Mouse (Mus musculus) CH12.LX (cell line): ENCODE measurements at regions not wholly inside any gene's neighbourhood (a gene's known extent, or its start where the extent isn't known, plus 50 kb on each side); places are given as distances from the start of the nearest gene placed in this dataset.

Experiments used
- DNase-seq: peaks from one replicate; pipeline ENCODE4 v3.0.0-alpha.2; 2013; ENCODE audit errors: extremely low read depth
- H3K27ac ChIP-seq: 2 replicates; pipeline ENCODE4 v1.5.1; 2012; ENCODE audit warnings: low read depth, mild to moderate bottlenecking, control low read depth, moderate library complexity; ENCODE audit not compliant: insufficient read depth
- H3K27me3 ChIP-seq: replicated peaks from 2 replicates; pipeline ENCODE3; 2012; ENCODE audit warnings: inconsistent platforms
- H3K36me3 ChIP-seq, 2 experiments: replicated peaks in 1 of 2; 2 replicates each; pipeline versions ENCODE3 to v1.6.1; 2012; ENCODE audit warnings: inconsistent platforms in 1 of 2, low read length in 1 of 2, mild to moderate bottlenecking in 1 of 2, mixed read lengths in 1 of 2, moderate library complexity in 1 of 2; ENCODE audit not compliant: control insufficient read depth in 1 of 2, insufficient read depth in 1 of 2
- H3K4me1 ChIP-seq, 2 experiments: 2 replicates each; pipeline ENCODE4 v1.6.1; 2012; ENCODE audit warnings: inconsistent platforms in 1 of 2, moderate library complexity in 1 of 2; ENCODE audit not compliant: insufficient read depth in 2 of 2, control insufficient read depth in 1 of 2
- H3K4me2 ChIP-seq: 2 replicates; pipeline ENCODE4 v1.6.1; 2012; ENCODE audit warnings: low read depth, mild to moderate bottlenecking, control low read depth; ENCODE audit not compliant: poor library complexity, insufficient read depth, severe bottlenecking
- H3K4me3 ChIP-seq, 3 experiments: fragments of 150-350 bp in 1 of 3; sonication (generic) in 1 of 3; replicated peaks in 1 of 3; 2 replicates each; pipeline versions ENCODE3 to v1.5.1; 2011 to 2012; ENCODE audit warnings: low read depth in 2 of 3, low read length in 2 of 3, mild to moderate bottlenecking in 2 of 3, moderate library complexity in 2 of 3, control low read depth in 1 of 3, improper control_type of control experiment in 1 of 3, inconsistent platforms in 1 of 3, mixed read lengths in 1 of 3; ENCODE audit not compliant: poor library complexity in 1 of 3
- H3K79me2 ChIP-seq: replicated peaks from 2 replicates; pipeline ENCODE4 v1.6.1; 2012; ENCODE audit warnings: mild to moderate bottlenecking, moderate library complexity; ENCODE audit not compliant: control insufficient read depth, poor library complexity, insufficient read depth, severe bottlenecking; ENCODE audit errors: extremely low read depth
- H3K9ac ChIP-seq: 2 replicates; pipeline ENCODE4 v1.6.1; 2012; ENCODE audit warnings: low read depth, mild to moderate bottlenecking, control low read depth, moderate library complexity; ENCODE audit not compliant: insufficient read depth
- H3K9me3 ChIP-seq: replicated peaks from 2 replicates; pipeline ENCODE3; 2012; ENCODE audit warnings: low read length, inconsistent platforms, mixed read lengths
- CHD1 ChIP-seq: IDR thresholded peaks from 2 replicates; pipeline ENCODE4 v1.6.1; 2012; ENCODE audit warnings: low read depth, low read length, improper control_type of control experiment, inconsistent platforms
- E2F4 ChIP-seq: IDR thresholded peaks from 2 replicates; pipeline ENCODE4 v1.6.1; 2011; ENCODE audit warnings: low read depth, low read length, improper control_type of control experiment; ENCODE audit not compliant: insufficient replicate concordance
- ELF1 ChIP-seq: IDR thresholded peaks from 2 replicates; pipeline ENCODE4 v1.6.1; 2014; ENCODE audit warnings: low read depth, mild to moderate bottlenecking, inconsistent platforms, low read length, improper control_type of control experiment
- EP300 ChIP-seq: IDR thresholded peaks from 2 replicates; pipeline ENCODE4 v1.6.1; 2011; ENCODE audit warnings: low read length, improper control_type of control experiment
- ETS1 ChIP-seq: conservative IDR thresholded peaks from 2 replicates; pipeline ENCODE4 v1.6.1; 2012; ENCODE audit warnings: low read depth, mild to moderate bottlenecking, inconsistent platforms, low read length, improper control_type of control experiment, moderate library complexity
- JUN ChIP-seq: IDR thresholded peaks from 2 replicates; pipeline ENCODE4 v1.6.1; 2011; ENCODE audit warnings: low read depth, mild to moderate bottlenecking, low read length, improper control_type of control experiment, moderate library complexity; ENCODE audit not compliant: insufficient read depth
- JUND ChIP-seq: conservative IDR thresholded peaks from 2 replicates; pipeline ENCODE4 v1.6.1; 2011; ENCODE audit warnings: low read depth, low read length, improper control_type of control experiment
- MAFK ChIP-seq: IDR thresholded peaks from 2 replicates; pipeline ENCODE4 v1.6.1; 2011; ENCODE audit warnings: low read length, improper control_type of control experiment; ENCODE audit not compliant: insufficient replicate concordance
- MAX ChIP-seq: IDR thresholded peaks from 2 replicates; pipeline ENCODE4 v1.6.1; 2011; ENCODE audit warnings: low read length, improper control_type of control experiment
- MAZ ChIP-seq: IDR thresholded peaks from 2 replicates; pipeline ENCODE4 v1.6.1; 2012; ENCODE audit warnings: low read depth, mild to moderate bottlenecking, inconsistent platforms, low read length, improper control_type of control experiment, moderate library complexity
- MEF2A ChIP-seq: IDR thresholded peaks from 2 replicates; pipeline ENCODE4 v1.6.1; 2014; ENCODE audit warnings: low read depth, mild to moderate bottlenecking, inconsistent platforms, low read length, improper control_type of control experiment, borderline replicate concordance
- MYC ChIP-seq: IDR thresholded peaks from 2 replicates; pipeline ENCODE4 v1.6.1; 2011; ENCODE audit warnings: low read depth, mild to moderate bottlenecking, improper control_type of control experiment, low read length
- NELFE ChIP-seq: IDR thresholded peaks from 2 replicates; pipeline ENCODE4 v1.6.1; 2011; ENCODE audit warnings: low read depth, low read length, improper control_type of control experiment
- POLR2A ChIP-seq: IDR thresholded peaks from 2 replicates; pipeline ENCODE4 v1.6.1; 2011; ENCODE audit warnings: low read depth, mild to moderate bottlenecking, improper control_type of control experiment, low read length
- POLR2AphosphoS2 ChIP-seq: IDR thresholded peaks from 2 replicates; pipeline ENCODE4 v1.6.1; 2011; ENCODE audit warnings: low read depth, low read length, improper control_type of control experiment
- RAD21 ChIP-seq: IDR thresholded peaks from 2 replicates; pipeline ENCODE4 v1.6.1; 2011; ENCODE audit warnings: low read depth, mild to moderate bottlenecking, low read length, improper control_type of control experiment, moderate library complexity
- SIN3A ChIP-seq: IDR thresholded peaks from 2 replicates; pipeline ENCODE4 v1.6.1; 2012; ENCODE audit warnings: low read length, improper control_type of control experiment, inconsistent platforms
- SMC3 ChIP-seq: IDR thresholded peaks from 2 replicates; pipeline ENCODE4 v1.6.1; 2011; ENCODE audit warnings: low read depth, low read length, improper control_type of control experiment
- UBTF ChIP-seq: IDR thresholded peaks from 2 replicates; pipeline ENCODE4 v1.6.1; 2012; ENCODE audit warnings: low read depth, mild to moderate bottlenecking, inconsistent platforms, low read length, improper control_type of control experiment, moderate library complexity
- USF1 ChIP-seq: IDR thresholded peaks from 2 replicates; pipeline ENCODE4 v1.6.1; 2014; ENCODE audit warnings: low read depth, mild to moderate bottlenecking, inconsistent platforms, low read length, improper control_type of control experiment
- ZKSCAN1 ChIP-seq: IDR thresholded peaks from 2 replicates; pipeline ENCODE4 v1.6.1; 2012; ENCODE audit warnings: low read depth, inconsistent platforms, low read length, improper control_type of control experiment, borderline replicate concordance
- ZNF384 ChIP-seq: IDR thresholded peaks from 2 replicates; pipeline ENCODE4 v1.6.1; 2012; ENCODE audit warnings: low read depth, low read length, improper control_type of control experiment, inconsistent platforms
- dilution Hi-C: fragments of 300-500 bp; cut with MboI; formaldehyde crosslinking; loops from 2 replicates; pipeline ENCODE4 v1.14.3; 2020; ENCODE audit warnings: low sequenced_read_pairs; ENCODE audit not compliant: extremely low pct_unique_long_range_greater_than_20kb, extremely low pct_ligation_motif_present
- in situ Hi-C: fragments of 300-500 bp; cut with MboI; formaldehyde crosslinking; loops from 3 replicates; pipeline ENCODE4 v1.14.3; 2019; ENCODE audit warnings: low sequenced_read_pairs, low pct_ligation_motif_present, low pct_unique_long_range_greater_than_20kb, mixed read lengths

DNA sequence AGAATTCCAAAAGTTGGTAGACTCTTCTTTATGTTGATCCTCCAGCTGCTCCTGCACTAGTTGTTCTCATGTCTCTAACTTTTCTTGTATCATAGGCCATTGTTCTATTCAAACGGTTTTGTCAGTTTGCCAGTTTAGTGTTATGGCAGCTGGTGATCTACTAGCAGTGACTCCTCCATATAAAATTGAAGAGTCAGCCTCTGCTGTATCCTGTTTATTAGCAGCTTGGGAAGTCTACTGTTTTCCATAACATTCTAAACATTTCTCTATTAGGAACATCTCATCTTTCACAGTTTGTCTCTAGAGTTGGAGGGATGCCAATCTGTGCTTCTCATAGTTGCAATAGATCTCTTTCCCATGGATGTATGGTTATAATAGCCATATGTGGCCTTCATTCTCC, 58.6 kb downstream of the Drd1 start:
- Histone ChIP-seq H3K4me3 (no peak overlapping the region), H3K79me2 (no peaks in the 10 kb centered on the region), H3K9me3 (no peaks in the 10 kb centered on the region), H3K27ac (no peak overlapping the region), H3K27me3 (peaks cover 26% of the 10 kb centered on the region), H3K4me1 (no peaks in the 10 kb centered on the region), H3K9ac (no peak overlapping the region), H3K36me3 (no peaks in the 10 kb centered on the region), H3K4me2 (no peak overlapping the region)
- TF ChIP-seq ELF1 (no peak), JUN (no peak), USF1 (no peak), CHD1 (no peak), EP300 (no peak), SMC3 (no peak), MYC (no peak), MAFK (no peak), NELFE (no peak), POLR2A (no peak), MAZ (no peak), POLR2AphosphoS2 (no peak), ETS1 (no peak), RAD21 (no peak)
- dilution Hi-C loops (no loop called here), in situ Hi-C loops (no loop called here)
- DNase-seq, result no peak

DNA sequence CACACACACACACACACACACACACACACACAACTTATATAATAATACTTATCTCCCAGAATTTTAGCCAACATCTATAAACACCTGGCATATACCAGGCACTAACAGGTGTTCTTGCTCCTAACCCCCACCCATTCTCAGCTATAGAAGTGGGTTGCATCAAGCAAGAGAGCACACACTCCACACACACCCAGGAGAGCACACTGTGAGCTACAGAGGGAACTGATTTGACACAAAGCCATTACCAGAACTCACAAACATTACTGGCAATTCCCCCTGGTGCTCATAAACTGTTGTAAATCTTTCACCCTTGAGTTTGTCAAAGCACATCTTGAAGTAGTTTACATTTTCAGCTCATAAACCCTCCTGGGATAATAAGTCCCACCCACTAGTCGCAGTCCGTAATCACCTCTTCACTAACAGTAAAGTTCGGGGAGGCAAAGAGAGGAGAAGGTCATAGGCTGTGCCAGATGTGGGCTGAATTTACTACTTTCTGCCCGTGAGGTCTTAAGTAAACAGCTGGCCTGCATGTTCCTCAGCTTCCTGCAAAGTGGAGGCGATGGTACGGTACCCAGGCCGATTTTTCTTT, 62.5 kb downstream of the Drd1 start:
- in situ Hi-C loops (no loop called here), dilution Hi-C loops (no loop called here)
- Histone ChIP-seq H3K79me2 (no peaks in the 10 kb centered on the region), H3K27ac (no peak overlapping the region), H3K4me2 (no peak overlapping the region), H3K27me3 (peaks cover 30% of the 10 kb centered on the region), H3K9me3 (no peaks in the 10 kb centered on the region), H3K9ac (no peak overlapping the region), H3K4me1 (peaks cover 4 to 6% of the 10 kb centered on the region in 2 experiments; a peak in 3 of 4 replicates), H3K36me3 (no peaks in the 10 kb centered on the region), H3K4me3 (no peak overlapping the region)
- TF ChIP-seq UBTF (no peak), E2F4 (no peak), MYC (no peak), SIN3A (no peak), MAX (no peak), ZNF384 (no peak), NELFE (no peak), ZKSCAN1 (no peak), RAD21 (no peak), JUN (no peak), USF1 (no peak), MAZ (no peak), MAFK (no peak), MEF2A (no peak), POLR2A (no peak), JUND (no peak), POLR2AphosphoS2 (no peak)
- DNase-seq, result no peak
